Mouse (Mus musculus) central nervous system, embryonic 11.5 days (tissue): ENCODE data around the gene Fcer1a. TPM values are rescaled to one million over a fixed set of nuclear protein-coding genes. Genes with fewer than 3 reads are reported as not detected.

ENCODE experiments used
- polyA plus RNA-seq: library from polyadenylated mRNA; depleted of rRNA; stranded (reverse); fragments of >200 nt; gene quantifications from 2 replicates; pipeline ENCODE4 v1.2.3, GENCODE M21; 2012; rRNA removed

Fcer1a gene
- not detected in 2 replicates for polyA plus RNA-seq

DNA sequence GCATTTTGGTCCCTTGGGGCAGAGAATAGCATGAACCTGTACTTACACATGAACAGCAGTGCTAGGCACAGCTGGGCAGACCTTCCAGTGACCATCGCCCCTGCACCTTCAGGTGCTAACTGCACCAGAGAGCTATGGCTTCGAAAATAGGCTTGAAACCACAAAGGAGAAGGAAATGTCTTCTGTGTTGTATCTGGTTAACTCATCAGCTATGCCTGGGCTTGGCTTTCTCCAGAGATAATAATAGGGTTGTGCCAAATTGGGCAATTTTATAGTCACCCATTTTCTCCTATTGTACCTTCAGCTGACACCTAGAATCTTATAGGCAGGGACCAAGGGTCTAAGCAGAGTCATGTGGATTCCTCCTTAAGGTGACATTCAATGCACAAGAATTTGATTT is at the start of gene Fcer1a:
Fcer1a (minus strand) TSS at position 134 of the 400 bp plus-strand sequence.

DNA sequence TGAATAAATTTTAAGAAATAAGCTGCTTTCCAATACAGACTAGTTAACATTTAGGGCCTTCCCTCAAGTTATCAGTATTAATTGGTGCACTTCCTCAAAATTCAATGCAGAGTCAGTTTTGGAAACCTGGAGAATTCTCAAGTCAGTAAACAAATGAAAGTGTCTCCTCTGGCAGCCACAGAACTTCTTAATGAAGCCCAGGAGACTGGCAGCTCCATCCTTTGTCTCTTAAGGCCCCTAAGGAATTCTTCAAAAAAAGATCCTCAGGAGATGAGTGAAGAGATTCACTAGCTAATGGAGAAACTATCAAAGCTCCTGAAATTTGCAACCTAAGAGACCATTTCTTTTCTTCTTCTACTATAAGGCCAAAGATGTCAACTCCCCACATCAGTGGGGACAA is 38.7 kb upstream of the Fcer1a start, which contains the start of gene Olfr418:
Olfr418 (plus strand) TSS at position 301 of the 400 bp plus-strand sequence.

DNA sequence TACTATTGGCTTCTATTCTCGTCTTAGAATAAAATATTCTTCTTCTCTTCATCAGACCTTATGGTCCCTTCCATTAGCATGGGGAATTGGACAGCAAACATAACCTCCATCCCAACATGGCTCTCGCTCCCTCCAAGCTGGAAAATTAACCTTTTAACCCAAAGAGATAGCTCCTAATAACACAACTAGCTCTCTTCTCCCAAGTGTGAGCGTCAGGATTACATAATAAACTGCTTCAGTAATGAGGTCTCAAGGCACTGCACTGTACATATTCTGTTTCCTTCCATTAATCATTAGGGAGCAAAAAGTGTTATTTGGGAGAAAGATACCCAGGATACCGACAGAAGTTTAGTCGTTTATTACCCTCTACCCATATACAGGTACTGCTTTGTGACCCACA is 14.9 kb downstream of the Fcer1a start, which contains the start of gene Olfr1404:
Olfr1404 (plus strand) TSS at position 301 of the 400 bp plus-strand sequence.

DNA sequence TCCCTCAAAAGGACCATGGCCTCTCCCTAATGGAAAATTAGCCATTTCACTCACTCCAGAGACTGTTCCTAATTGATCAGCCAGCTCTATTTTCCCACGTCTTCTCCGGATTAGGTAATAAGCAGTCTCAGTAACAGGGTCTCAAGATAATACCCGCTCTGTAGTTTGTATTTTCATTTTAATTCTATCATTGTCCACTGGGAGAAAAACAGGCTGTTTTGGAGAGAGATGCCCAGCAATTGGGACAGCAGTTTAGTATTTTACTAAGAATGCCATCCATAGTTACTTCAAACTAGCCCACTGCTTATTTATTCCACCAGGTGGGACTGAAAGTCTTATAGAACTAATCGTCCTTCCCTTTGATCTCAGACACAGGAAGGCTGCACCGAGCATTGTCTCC is 29.5 kb downstream of the Fcer1a start, which contains the start of gene Olfr218:
Olfr218 (plus strand) TSS at position 301 of the 400 bp plus-strand sequence.

DNA sequence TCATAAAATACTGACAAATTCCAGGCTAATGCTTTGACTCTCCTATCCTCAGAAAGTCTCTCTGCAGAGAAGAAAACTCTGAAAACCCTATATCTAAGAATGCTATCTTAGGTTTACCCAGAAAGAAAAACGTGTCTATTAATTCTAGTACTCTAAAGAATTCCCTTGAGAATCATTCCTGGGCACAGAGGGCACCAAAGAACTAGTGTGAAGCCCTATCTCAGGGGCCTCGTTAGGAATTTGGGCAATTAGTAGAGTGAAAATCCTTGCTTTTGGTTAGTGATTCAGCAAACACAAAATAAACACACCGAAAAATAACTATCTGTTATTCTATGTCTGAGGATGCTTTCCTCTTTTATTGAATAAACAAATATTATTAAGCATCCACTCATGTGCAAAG is 36.5 kb downstream of the Fcer1a start, which contains the start of gene Olfr1406:
Olfr1406 (minus strand) TSS at position 101 of the 400 bp plus-strand sequence.

Other genes starting within 250 kb of the Fcer1a start
- gene Olfr1408, start 89.8 kb downstream of the Fcer1a start, polyA plus RNA-seq, result not detected in 2 replicates
- gene Olfr1406, start 36.6 kb downstream of the Fcer1a start, polyA plus RNA-seq, result 0.06 TPM in 1 of 2 replicates, not detected in the other
- not detected in 2 replicates for gene Olfr218, start 29.4 kb downstream of the Fcer1a start, polyA plus RNA-seq
- gene Olfr1404, start 14.8 kb downstream of the Fcer1a start, polyA plus RNA-seq, result not detected in 2 replicates
- not detected in 2 replicates for gene Olfr418, start 38.8 kb upstream of the Fcer1a start, polyA plus RNA-seq
- not detected in 2 replicates for gene Mptx2, start 50.6 kb upstream of the Fcer1a start, polyA plus RNA-seq
- 16.7 and 23.4 TPM in 2 replicates for gene Ackr1, start 106.5 kb upstream of the Fcer1a start, polyA plus RNA-seq
- gene Aim2, start 123.7 kb upstream of the Fcer1a start, polyA plus RNA-seq, result 9.4 and 19.9 TPM in 2 replicates
- 27.7 and 49.3 TPM in 2 replicates for gene Cadm3, start 140.5 kb upstream of the Fcer1a start, polyA plus RNA-seq